Mouse (Mus musculus) limb, embryonic 11.5 days (tissue): ENCODE measurements around the gene Rere. TPM values are rescaled to one million over a fixed set of nuclear protein-coding genes. Genes with fewer than 3 reads are reported as not detected.

Source experiments
- ATAC-seq: fragments of 200-750 bp; cut with Nextera tagmentation; 2 replicates; pipeline ENCODE4 v1.8.0; 2017; ENCODE audit warnings: low read depth; ENCODE audit not compliant: insufficient number of reproducible peaks, low FRiP score, low TSS enrichment
- DNase-seq: peaks from one replicate; pipeline ENCODE4 v3.0.0-alpha.2; 2015; ENCODE audit warnings: low spot score
- H3K27ac ChIP-seq: fragments of 300-500 bp; sonication (generic); replicated peaks from 2 replicates; pipeline ENCODE4 v1.5.1; 2014; ENCODE audit warnings: low read depth, mild to moderate bottlenecking, low read length
- H3K27me3 ChIP-seq: fragments of 300-500 bp; sonication (generic); 2 replicates; pipeline ENCODE4 v1.6.1; 2014; ENCODE audit warnings: mild to moderate bottlenecking, low read length, mixed read lengths; ENCODE audit not compliant: control insufficient read depth, insufficient read depth
- H3K36me3 ChIP-seq: fragments of 300-500 bp; sonication (generic); 2 replicates; pipeline ENCODE4 v1.6.1; 2014; ENCODE audit warnings: mild to moderate bottlenecking, low read length, moderate library complexity, mixed read lengths; ENCODE audit not compliant: control insufficient read depth, insufficient read depth
- H3K4me1 ChIP-seq: fragments of 300-500 bp; sonication (generic); 2 replicates; pipeline ENCODE4 v1.6.1; 2014; ENCODE audit warnings: low read length, mixed read lengths; ENCODE audit not compliant: control insufficient read depth, insufficient read depth
- H3K4me2 ChIP-seq: fragments of 300-500 bp; sonication (generic); 2 replicates; pipeline ENCODE4 v1.6.1; 2014; ENCODE audit warnings: low read depth, mild to moderate bottlenecking, moderate library complexity; ENCODE audit not compliant: severe bottlenecking
- H3K4me3 ChIP-seq: fragments of 300-500 bp; sonication (generic); 2 replicates; pipeline ENCODE4 v1.5.1; 2014; ENCODE audit warnings: low read depth, low read length
- H3K9ac ChIP-seq: fragments of 300-500 bp; sonication (generic); 2 replicates; pipeline ENCODE4 v1.6.1; 2014; ENCODE audit warnings: mild to moderate bottlenecking, low read length
- H3K9me3 ChIP-seq: fragments of 300-500 bp; sonication (generic); 2 replicates; pipeline ENCODE4 v1.6.1; 2016; ENCODE audit warnings: low read length; ENCODE audit not compliant: control insufficient read depth
- WGBS: fragments of 180-500 bp; shearing (Covaris S2); extraction: QIAGEN DNeasy Blood & Tissue Kit; methylation state at CpG from one replicate; pipeline ENCODE4 v1.1.7; 2014; 5-methylcytosine and 5-hydroxymethylcytosine counted together
- polyA plus RNA-seq: library from polyadenylated mRNA; unstranded; fragments of >200 nt; fragmentation: Nextera tagmentation; extraction: Ambion mirVana; gene quantifications from 2 replicates; pipeline ENCODE4 v1.2.1, GENCODE M21; 2014

Gene Rere
- polyA plus RNA-seq, 1 experiment from 2014 or later = 37.9 TPM

DNA sequence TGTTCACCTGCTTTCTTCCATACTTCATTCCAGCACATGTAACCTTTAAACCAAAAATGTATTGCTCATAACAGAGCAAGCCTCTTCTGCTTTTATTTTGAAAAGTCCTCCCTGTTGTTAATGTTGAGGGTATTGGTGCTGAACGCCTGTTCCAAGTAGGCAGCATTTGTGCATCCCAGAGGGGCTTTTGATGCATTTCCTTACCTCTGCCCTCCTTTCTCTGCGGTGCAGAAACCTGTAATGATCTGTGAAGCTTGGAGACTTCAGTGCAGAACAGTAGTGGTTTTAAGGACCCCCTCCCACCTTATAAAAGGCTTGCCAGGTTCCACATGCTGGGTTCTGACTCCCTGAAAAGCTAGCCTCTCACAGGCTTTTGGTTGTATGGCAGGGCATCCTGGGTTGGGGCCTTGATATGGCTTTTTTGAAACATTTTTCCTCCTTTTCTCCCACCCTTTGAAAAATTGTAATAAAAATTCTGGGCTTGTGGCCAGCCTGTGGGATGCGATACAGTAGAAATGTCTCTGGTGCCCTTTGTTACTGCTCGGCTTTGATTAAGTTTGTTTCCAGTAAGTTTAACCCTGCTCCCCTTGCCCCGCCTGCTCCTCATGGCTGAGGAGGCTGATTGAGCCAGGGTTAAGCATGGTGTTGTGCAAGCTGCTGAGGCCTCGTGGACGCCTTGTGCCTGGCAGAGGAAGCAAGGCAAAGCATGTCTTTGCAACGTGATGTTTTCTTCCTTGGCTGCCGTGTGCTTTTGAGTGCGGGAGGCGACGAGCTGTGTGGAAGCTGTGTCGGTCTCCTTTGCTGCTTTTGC is 301.7 kb downstream of the Rere start:
- no peak overlapping the region for H3K4me2 ChIP-seq
- H3K27ac ChIP-seq = peak overlapping the region; percentile 53
- H3K4me3 ChIP-seq = no peak overlapping the region
- H3K4me1 ChIP-seq = peaks cover 24% of the 10 kb centered on the region
- DNase-seq (no peak), ATAC-seq (peak; percentile 39; the same call in 1 of the 2 replicates)
- H3K9me3 ChIP-seq = no peaks in the 10 kb centered on the region
- H3K9ac ChIP-seq = no peak overlapping the region
- no peaks in the 10 kb centered on the region for H3K27me3 ChIP-seq
- H3K36me3 ChIP-seq = no peaks in the 10 kb centered on the region
- WGBS = 42% methylated on average over 13 of the region's 13 CpGs

DNA sequence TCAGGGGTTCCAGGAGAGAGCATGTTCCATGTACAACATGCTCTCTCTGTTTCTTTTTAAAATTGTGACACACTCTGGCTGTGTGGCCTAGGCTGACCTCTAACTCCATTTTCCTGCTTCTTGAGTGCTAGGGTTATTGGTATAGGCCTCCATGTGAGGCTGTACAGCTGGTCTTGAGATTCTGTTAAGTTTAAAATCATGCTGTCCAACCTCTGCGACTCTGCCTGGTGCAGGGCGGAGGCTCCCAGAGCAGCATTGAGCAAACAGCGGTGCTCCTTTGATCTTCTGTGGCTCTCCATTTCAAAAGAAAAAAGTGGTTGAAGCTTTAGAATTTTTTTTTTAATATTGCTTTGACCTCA is 302.3 kb downstream of the Rere start:
- Histone ChIP-seq H3K36me3 (no peaks in the 10 kb centered on the region), H3K4me2 (no peak overlapping the region), H3K4me1 (peaks cover 24% of the 10 kb centered on the region), H3K9me3 (no peaks in the 10 kb centered on the region), H3K27me3 (no peaks in the 10 kb centered on the region), H3K9ac (no peak overlapping the region), H3K4me3 (no peak overlapping the region), H3K27ac (peak overlapping the region; percentile 53)
- no peak for DNase-seq
- no peak for ATAC-seq
- 52% methylated on average over 3 of the region's 3 CpGs for WGBS

DNA sequence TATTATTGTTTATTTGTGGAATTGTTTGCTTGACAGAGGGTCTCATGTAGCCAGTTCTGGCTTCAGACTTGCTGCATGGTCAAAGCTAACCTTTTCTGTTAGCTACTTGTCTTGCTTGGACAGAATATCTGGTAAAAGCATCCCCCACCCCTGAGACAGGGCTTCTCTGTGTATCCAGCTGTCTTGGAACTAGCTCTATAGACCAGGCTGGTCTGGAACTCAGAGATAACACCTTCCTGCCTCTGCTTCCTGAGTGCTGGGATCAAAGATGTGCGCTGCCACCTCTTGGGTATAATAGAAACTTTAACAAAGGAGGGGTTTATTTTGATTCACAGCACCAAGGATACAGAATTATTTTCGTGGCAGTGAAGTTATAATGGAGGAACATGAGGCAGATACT is 304.4 kb downstream of the Rere start:
- no peaks in the 10 kb centered on the region for H3K9me3 ChIP-seq
- H3K36me3 ChIP-seq = no peaks in the 10 kb centered on the region
- 90% methylated on average over 2 of the region's 2 CpGs for WGBS
- H3K4me2 ChIP-seq = no peak overlapping the region
- H3K27me3 ChIP-seq = no peaks in the 10 kb centered on the region
- no peak overlapping the region for H3K9ac ChIP-seq
- H3K4me3 ChIP-seq = no peak overlapping the region
- peaks cover 27% of the 10 kb centered on the region for H3K4me1 ChIP-seq
- H3K27ac ChIP-seq = no peak overlapping the region
- ATAC-seq (no peak), DNase-seq (no peak)

DNA sequence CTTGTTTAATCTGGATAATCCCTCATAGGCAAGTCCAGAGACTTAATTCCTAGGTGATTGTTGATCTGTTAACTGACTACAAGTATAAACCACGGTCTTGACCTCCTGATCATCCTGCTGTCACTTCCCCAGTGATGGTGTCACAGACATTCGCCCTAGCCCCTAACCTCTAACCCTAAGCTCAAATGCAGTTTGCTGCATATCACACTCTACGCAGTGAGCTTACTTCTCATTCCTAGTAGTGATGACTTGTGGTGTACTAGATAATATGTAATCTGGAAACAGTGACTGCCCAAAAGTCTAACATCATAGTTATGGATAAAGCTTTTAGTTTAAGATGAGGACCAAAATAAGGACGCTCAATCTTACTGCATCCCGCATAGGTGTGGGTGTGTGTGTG is 304.8 kb downstream of the Rere start:
- ATAC-seq (no peak), DNase-seq (no peak)
- Histone ChIP-seq H3K9ac (no peak overlapping the region), H3K4me1 (peaks cover 31% of the 10 kb centered on the region), H3K36me3 (no peaks in the 10 kb centered on the region), H3K4me3 (no peak overlapping the region), H3K27ac (no peak overlapping the region), H3K27me3 (no peaks in the 10 kb centered on the region), H3K4me2 (no peak overlapping the region), H3K9me3 (no peaks in the 10 kb centered on the region)
- WGBS = 89% methylated on average over 5 of the region's 5 CpGs

DNA sequence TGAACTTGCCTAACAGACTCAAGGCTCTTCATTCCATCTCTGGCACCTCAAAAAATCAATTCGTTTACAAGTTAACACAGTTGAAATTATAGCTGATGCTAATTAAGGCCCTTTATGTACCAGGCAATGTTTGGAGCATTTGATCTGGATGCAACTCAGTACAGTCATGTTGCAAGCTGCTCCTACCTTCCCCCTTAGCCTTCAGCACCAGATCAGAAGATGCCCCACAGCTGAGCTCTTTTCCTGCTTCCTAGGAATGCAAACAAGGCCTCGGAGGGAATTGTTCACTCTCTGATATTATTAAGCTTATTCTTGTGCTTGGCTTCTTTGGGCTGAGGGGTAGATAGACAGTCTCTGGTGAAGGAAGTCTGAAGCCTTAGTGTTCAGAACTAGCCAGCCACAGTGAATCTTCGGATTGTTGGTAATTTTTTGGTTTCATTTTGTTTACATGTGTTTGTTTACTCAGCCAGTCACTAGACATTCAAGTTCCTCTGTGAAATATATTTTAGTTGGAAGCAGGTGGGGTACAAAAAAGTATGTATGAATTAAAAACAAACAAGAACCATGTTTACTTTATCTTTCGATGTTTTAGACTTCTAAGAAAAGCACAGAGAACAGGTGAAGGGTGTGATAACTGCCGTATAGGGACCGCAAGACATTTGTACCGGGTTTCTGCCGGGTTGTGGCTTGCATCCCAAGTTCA is 306.3 kb downstream of the Rere start:
- H3K4me2 ChIP-seq = no peak overlapping the region
- no peak overlapping the region for H3K4me3 ChIP-seq
- H3K36me3 ChIP-seq = no peaks in the 10 kb centered on the region
- H3K27ac ChIP-seq = no peak overlapping the region
- H3K4me1 ChIP-seq = peaks cover 29% of the 10 kb centered on the region
- no peak for DNase-seq
- no peak overlapping the region for H3K9ac ChIP-seq
- no peak for ATAC-seq
- 90% methylated on average over 8 of the region's 8 CpGs for WGBS
- H3K9me3 ChIP-seq = no peaks in the 10 kb centered on the region
- H3K27me3 ChIP-seq = no peaks in the 10 kb centered on the region

DNA sequence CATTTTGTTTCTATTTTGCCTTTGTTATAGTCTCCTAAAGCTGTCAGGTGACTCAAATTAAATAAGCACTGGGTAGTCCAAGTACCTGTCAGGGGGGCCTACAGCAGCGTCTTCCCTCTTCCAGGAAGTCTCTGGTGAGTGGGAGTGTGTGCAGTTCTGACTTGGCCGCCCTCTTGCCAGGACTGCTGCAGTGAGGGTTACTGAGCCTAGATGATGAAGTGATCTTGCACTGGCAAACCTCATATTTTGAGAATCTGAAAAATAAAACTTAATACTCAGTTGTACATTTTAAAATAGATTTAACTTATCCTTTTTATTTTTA is 306.8 kb downstream of the Rere start:
- Histone ChIP-seq H3K4me3 (no peak overlapping the region), H3K27ac (no peak overlapping the region), H3K36me3 (no peaks in the 10 kb centered on the region), H3K9ac (no peak overlapping the region), H3K4me2 (no peak overlapping the region), H3K9me3 (no peaks in the 10 kb centered on the region), H3K4me1 (peaks cover 24% of the 10 kb centered on the region), H3K27me3 (no peaks in the 10 kb centered on the region)
- 87% methylated on average over 2 of the region's 2 CpGs for WGBS
- no peak for DNase-seq
- ATAC-seq = no peak

DNA sequence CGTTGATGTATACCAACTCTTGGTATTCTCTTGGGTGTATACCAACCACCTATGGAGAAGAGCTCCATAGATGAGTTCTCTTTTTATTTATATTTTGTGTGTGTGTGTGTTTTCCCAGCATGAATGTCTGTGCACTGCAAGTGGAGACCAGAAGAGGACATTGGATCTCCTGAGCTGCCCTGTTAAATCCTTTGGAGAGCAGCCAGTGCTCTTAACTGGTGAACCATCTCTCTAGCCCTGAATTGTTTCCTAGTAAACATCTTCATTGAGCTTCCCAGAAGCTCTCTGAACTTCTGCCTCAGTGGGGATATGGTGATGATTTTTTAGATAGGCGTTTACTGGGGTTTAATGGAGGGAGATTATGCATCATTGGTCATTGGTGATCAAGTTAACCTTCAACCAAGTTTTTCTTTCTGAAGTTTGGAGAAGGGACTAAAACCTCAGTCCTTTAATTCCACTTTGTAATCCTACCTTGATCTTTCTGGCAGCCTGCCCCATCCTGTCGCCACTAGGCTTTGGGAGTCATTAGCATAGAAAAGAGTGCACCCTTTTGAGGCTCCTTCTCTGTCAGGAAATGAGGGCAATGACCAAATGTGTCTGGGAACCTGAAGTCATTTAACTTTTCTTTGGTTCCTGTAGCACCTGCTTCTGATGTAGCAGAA is 309.3 kb downstream of the Rere start:
- WGBS = 41% methylated on average over 3 of the region's 3 CpGs
- H3K36me3 ChIP-seq = no peaks in the 10 kb centered on the region

DNA sequence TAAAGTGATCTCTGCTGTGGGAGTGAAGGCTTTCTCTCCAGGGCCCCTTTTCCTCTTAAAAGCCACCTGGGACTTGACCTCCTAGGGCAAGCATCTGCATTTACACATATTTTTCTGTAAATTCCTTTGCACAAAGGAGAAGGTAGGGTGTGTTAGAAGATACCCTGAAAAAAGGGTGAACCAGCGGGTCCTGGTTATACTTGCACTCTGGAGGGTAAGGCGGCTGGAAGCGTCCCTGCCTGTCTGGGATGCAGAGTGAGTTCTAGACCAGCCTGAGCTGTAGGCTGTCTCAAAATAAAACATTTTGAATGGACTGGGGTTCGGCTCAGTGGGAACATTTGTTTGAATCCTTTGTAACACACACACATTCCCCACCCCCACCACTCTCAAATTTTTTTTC is 310.2 kb downstream of the Rere start:
- Histone ChIP-seq H3K27me3 (no peaks in the 10 kb centered on the region), H3K4me2 (no peak overlapping the region), H3K36me3 (no peaks in the 10 kb centered on the region), H3K27ac (no peak overlapping the region), H3K9me3 (no peaks in the 10 kb centered on the region), H3K4me1 (peaks cover 13% of the 10 kb centered on the region), H3K9ac (no peak overlapping the region), H3K4me3 (no peak overlapping the region)
- DNase-seq (no peak), ATAC-seq (no peak)
- WGBS = 58% methylated on average over 4 of the region's 4 CpGs

More for the DNA sequence above, 309.3 kb downstream of the Rere start:
- Histone ChIP-seq H3K4me1 (peaks cover 13% of the 10 kb centered on the region), H3K27me3 (no peaks in the 10 kb centered on the region), H3K9me3 (no peaks in the 10 kb centered on the region), H3K4me2 (no peak overlapping the region), H3K4me3 (no peak overlapping the region), H3K27ac (0 out of 2 replicates have a peak overlapping the region, but pooled peaks have one; percentile 6), H3K9ac (no peak overlapping the region)
- ATAC-seq (no peak), DNase-seq (no peak)
